In genomic region chr13:64033921-64034320, GRCm38 (mm10) we compare ENCODE assay signal across 30 mouse cellular contexts. TPM values are rescaled to one million over a fixed set of nuclear protein-coding genes. Genes with fewer than 3 reads are reported as not detected.
"Had no signal": no experiment of that assay in that cellular context is flagged by ENCODE, and none has a peak within 500 bp of the region (broad histone marks: within the 10 kb centered on the region; RNA-seq: fewer than 3 reads in every experiment).

No protein-coding gene starts in this region.

- H3K27me3 ChIP-seq: kidney, embryonic 15.5 days had no signal

- H3K36me3 ChIP-seq: heart, embryonic 13.5 days; heart, embryonic 15.5 days; hindbrain, embryonic 13.5 days; hindbrain, embryonic 15.5 days; kidney, embryonic 15.5 days; limb, embryonic 13.5 days had no signal

- H3K4me1 ChIP-seq: hindbrain, embryonic 15.5 days had no signal

- H3K27ac ChIP-seq: heart, adult 2 months; heart, embryonic 13.5 days; heart, embryonic 15.5 days; hindbrain, embryonic 13.5 days; hindbrain, embryonic 15.5 days; hindbrain, postnatal 0 days; kidney, embryonic 15.5 days; kidney, postnatal 0 days; limb, embryonic 13.5 days had no signal

- H3K9ac ChIP-seq: forebrain, postnatal 0 days; heart, embryonic 13.5 days; heart, embryonic 15.5 days; hindbrain, embryonic 13.5 days; hindbrain, embryonic 15.5 days; kidney, embryonic 15.5 days; limb, embryonic 13.5 days had no signal

- H3K9me3 ChIP-seq: heart, embryonic 13.5 days; heart, embryonic 15.5 days; hindbrain, embryonic 13.5 days; hindbrain, embryonic 15.5 days; kidney, embryonic 15.5 days; limb, embryonic 13.5 days had no signal

- DNase-seq: forebrain, postnatal 0 days; gastrocnemius, postnatal 14 days; gastrocnemius, postnatal 36 days; heart, adult 11 months; heart, adult 2 months; heart, postnatal 14 days; heart, postnatal 36 days; kidney, adult 11 months; kidney, adult 2 months; kidney, adult 9 months; kidney, postnatal 14 days; kidney, postnatal 36 days; layer of hippocampus, adult 9-11 months; layer of hippocampus, postnatal 36 days; left cerebral cortex, postnatal 4 days had no signal

- ATAC-seq: forebrain, postnatal 0 days; hindbrain, postnatal 0 days; intestine, embryonic 16.5 days had no signal

- H3K4me3 ChIP-seq: heart, adult 2 months; heart, embryonic 13.5 days; heart, embryonic 15.5 days; hindbrain, embryonic 13.5 days; hindbrain, embryonic 15.5 days; kidney, embryonic 15.5 days; limb, embryonic 13.5 days had no signal

- H3K4me2 ChIP-seq: heart, embryonic 11.5 days; heart, embryonic 13.5 days; heart, embryonic 15.5 days; hindbrain, embryonic 13.5 days; hindbrain, embryonic 15.5 days; kidney, embryonic 15.5 days; limb, embryonic 13.5 days had no signal

RNA-seq across cellular contexts. Expression of gene Hsd17b3, which starts 55.1 kb away (rescaled TPM):
- polyA plus RNA-seq: heart, adult 2 months; heart, embryonic 11.5 days; heart, embryonic 13.5 days; heart, embryonic 15.5 days; heart, postnatal 0 days; hindbrain, embryonic 11.5 days; hindbrain, embryonic 13.5 days; hindbrain, embryonic 15.5 days; hindbrain, postnatal 0 days; intestine, embryonic 14.5 days; intestine, embryonic 16.5 days; kidney, adult 2 months; kidney, embryonic 15.5 days; kidney, postnatal 0 days; large intestine, adult 2 months; limb, embryonic 11.5 days; limb, embryonic 13.5 days had no signal
